Mouse (Mus musculus): ENCODE results near the gene Rec114.

Rec114 gene

DNA sequence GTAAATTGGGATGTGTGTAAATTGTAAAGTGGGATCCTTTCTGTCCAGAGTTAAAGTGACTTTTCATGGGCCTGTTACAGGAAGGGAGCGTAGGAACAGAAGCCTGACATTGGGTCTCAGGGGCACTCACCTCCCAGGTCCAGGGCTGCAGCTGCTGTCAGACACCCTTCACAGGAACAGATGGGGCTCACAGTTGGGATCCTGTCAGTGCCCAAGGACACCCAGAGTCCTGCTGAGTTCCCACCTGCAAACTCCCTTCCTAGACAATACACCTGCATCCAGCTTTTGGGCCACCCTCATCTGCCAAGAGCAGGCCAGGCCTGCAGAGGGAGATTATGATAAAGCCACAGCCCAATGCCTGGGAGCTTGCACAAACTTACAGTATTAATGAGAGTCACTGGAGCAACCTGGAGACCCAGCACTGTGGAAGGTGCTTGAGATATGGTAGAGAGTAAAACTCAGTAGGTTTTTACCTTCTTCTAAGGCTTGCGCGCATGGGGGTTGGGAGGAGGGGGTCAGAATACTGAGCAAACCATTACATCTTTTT is at the start of gene Rec114:
Gene Rec114, minus strand, starts transcription at position 263 of the 547 bp plus-strand sequence.
- no peak for DNase-seq (ENCODE audit: extremely low spot score, low spot score)

DNA sequence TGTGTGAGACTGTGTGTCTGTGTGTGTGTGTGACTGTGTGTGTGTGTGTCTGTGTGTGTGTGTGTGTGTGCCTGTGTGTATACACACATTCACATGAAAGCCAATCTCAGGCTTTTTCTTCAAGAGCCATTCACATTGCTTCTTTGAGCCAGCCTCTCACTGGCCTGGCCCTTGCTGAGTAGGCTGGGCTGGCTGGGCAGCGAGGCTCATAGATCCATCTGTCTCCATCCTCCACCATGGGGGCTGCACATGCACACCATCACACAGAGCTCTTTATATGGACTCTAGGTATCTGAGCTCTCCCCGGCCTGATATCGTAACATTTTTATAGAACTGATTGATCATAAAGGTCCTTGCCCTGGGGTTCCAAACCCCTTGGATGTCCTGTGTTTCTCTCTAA is 45.7 kb upstream of the Rec114 start:
- DNase-seq (ENCODE audit: extremely low spot score, low spot score): no peak

DNA sequence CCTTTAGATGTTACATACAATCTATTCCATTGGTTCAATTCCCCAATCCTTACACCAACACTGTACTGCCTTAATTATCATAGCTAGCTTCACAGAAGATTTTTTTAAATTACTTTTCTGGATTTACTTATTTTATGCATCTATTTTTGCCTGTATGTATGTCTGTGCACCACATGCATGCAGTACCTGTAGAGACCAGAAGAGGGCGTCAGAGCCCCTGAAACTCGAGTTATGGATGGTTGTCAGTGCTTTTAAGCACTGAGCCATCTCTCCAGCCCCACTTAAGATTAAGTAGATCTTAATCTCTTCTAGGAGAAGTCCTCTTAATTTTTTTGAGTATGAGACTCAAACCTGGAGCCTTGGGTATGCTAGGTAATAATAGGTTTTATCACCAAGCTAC is 31.6 kb upstream of the Rec114 start:
- DNase-seq (ENCODE audit: extremely low spot score, low spot score): no peak

DNA sequence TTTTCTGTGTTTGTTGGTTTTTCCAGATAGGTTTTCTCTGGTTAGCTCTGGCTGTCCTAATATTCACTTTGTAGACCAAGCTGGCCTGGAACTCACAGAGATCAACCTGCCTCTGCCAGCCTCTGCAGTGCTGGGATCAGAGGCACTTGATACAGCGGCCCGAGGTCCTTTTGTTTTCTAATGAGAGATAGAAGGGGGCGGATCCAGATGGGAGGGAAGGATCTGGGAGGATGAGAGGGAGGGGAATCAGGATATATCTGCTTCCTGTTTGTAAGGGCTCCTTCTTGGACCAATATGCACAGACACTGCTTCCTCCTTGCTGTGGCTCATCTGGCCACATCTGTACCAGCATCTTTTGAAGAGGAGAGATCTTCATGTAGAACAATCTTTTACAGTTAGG is 31.0 kb upstream of the Rec114 start:
- no peak for DNase-seq (ENCODE audit: extremely low spot score, low spot score)

DNA sequence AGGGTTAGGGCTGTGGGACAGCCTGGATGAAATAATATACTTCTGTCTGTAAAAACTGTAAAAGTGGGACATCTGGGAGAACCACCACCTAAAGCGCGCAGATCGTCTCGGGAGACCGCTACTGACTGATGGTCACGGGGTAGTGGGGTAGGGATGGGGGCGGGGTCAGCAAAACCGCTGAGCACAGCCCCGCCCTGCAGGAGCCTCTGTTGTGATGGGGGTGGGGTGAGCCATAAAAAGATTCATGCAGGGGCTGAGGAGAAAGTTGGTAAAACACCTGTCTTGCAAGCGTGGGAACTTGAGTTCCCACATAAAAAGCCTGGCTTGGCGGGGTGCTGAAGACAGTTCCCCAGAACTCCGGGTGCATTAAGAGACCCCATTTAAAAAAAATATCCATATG is 26.2 kb upstream of the Rec114 start:
- DNase-seq (ENCODE audit: extremely low spot score, low spot score): no peak

DNA sequence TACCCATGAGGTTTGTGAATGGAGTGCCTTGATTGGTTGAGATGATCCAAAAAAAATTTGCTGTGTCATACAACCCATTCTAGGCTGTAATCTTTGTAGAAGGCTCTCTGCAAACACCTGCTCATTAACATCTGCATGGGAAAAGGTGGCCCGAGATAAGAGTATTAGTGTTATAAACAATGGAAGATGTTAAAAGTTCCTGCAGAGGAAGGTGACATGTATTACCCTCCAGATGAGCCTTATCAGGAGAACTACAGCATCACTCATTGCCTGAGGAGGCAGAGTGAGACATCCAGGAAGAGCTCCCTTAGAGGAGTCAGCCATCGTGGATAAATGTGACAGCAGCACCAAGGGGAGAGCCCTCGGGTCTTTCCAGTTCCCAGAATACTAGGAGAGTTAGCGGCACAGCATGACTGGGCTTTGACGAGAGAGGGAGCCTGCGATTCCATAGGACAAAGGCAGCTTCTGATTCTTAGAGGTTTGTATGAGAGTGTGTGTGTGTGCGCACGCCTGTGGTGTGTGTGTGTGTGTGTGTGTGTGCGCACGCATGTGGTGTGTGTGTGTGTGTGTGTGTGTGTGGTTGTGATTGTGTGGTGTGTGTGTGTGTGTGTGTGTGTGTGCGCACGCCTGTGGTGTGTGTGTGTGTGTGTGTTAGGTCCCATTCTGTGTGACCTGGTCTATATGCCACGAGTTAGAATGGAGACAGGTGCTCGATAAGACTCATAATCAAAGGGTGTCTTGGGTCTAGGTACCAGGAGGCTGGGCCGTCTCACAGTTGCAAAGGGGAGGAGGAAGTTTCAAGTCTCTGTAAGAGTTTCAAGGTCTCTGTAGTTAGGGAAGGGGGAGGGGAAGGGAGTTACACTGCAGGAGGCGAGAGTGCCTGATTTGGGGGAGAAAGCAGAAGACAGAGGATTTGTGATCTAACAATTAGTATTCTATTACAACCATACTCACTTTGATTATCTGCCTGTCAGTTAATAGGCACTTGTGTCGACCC is 23.5 kb upstream of the Rec114 start:
- peak; percentile 31 for DNase-seq (ENCODE audit: extremely low spot score, low spot score)

DNA sequence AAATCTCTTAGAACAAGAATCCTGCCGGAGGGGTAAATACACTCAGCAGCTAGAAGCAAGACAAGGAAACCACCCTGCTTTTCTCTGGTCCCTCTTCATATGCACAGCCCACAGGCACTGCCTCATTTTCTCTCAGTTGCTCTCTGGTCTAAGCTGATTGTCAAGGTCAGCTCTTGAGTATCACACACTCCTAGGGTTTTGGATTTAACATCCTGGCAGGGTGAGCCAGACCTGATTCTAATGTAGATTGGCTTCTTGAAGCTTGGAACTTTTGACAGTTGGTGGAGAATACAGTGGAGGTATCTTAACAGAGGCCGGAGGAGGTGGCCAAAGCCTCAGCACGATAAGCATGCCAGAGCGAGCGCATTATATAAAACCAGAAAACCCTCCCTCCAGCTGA is 20.6 kb upstream of the Rec114 start:
- no peak for DNase-seq (ENCODE audit: extremely low spot score, low spot score)

DNA sequence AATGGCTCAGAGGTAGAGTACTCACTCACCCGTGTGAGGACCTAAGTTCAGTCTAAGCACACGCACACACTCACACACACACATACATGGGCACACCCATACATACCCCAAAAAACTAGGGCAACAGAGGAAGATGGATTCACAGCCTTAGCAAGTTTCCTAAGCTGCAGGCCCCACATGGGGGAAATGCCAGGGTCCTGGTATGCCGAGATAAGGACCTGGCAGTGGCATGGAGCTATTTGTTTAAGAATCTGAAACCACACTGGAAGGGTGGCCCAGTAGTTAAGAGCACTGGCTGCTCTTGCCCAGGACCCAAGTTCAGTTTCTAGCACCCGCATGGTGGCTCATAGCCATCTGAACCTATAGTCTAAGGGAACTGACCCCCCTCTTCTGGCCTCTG is 19.4 kb upstream of the Rec114 start:
- no peak for DNase-seq (ENCODE audit: extremely low spot score, low spot score)

DNA sequence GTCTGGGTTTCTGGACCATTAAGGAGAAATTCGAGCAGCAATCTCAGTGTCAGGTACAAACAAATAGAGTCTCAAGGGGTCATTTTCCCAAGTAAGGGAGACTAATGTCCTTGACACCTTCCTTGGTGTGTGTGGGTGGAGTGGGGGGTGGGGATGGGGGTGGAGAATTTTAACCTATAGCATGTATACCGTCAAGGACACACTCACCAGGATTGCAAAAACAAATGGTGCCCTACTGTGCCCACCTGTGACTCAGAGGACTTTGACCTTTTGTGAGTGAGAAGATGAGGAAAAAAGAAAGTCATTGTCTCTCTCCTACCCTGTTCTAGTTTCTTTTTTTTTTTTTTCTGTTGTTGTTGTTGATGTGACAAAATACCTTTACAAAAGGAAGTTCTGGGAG is 18.3 kb upstream of the Rec114 start:
- no peak for DNase-seq (ENCODE audit: extremely low spot score, low spot score)

DNA sequence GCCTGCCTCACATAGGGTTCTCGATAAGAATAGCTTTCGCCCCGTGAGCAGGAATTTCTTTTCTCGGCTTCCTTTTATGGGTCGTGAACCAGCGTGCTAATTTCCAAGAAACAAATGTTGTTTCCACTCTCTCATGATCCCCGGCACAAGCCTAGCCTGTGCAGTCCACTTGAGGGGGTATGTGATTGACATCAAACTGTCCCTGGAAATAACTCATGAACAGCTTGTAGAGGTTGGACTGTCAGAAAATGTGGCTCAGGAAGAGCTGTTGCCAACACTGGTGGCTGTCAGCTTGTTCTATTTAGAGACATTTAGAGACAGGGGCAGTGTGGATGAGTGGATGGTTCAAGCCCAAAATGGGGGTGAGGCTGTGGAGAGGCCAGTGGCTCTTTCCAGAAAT is 15.0 kb upstream of the Rec114 start:
- DNase-seq (ENCODE audit: extremely low spot score, low spot score): no peak

DNA sequence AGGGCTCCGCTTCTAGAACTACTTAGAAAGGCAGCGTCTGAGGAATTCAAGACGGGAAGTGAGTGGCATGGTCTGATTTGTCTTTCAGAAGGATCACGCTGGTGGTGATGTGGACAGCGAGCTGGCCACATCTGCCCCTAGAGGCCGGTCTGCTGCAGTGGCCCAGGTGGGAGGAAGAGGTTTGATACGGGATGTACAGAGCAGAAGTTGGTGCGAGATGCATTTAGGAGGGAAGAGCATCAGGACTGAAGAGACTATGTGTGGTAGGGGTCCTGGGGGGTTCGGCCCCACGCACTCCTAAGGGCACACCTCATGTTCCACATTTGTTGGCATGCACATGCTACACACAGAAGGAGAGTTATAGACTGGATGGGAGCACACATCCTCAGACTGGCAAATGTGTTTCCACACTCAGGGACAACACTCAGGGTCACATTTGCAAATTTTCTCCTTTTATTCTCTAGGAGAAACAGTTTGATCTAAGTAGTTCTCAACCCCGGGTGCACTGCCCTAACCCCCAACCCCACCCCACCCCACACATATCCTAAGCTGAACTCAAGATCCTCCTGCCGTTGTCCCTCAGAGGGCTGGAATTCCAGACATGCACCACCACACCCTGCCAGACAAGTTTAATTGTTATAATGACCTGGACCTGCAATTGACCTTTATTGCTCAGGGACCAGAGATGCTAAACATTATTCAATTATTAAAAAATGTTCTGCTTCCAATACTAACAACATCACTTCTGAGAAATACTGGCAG is 12.8 kb upstream of the Rec114 start:
- DNase-seq (ENCODE audit: extremely low spot score, low spot score): no peak

DNA sequence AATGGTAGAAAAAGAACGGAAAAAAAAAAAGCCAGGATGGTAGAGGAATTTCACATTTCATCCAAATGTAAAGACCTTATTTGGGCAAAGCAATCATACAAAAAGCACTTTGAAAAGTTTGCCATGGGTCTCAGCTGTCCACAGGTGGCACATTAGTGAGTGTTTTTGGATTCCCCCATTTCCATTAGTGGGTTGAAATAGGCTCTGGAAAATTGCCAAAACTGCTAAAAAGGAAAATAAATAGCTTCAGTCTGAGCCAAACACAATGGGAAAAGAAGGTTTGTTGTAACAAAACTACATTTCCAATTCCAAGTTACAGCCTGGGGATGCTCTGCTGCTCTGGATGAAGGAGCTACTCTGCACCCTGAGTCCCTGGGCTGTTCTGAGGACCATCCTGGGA is 9.8 kb upstream of the Rec114 start:
- no peak for DNase-seq (ENCODE audit: extremely low spot score, low spot score)

DNA sequence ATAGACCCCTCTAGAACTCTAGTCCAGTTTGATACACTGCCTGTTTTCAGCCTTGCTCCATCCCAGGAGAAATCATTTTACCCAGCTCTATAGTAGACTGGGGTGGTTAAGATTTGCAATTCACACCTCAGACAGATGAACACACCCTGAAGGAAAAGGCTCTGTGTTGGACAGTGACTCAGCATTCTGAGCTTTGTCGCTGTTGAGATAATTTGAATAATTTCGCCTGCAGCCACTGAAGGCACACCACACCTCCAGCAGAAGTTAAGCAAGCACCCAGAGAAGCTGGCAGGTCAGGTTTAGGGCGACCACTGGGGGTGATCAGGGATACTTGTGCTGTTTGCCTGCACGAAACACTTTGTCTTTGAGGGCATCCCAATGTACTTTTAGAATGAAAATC is 4.4 kb upstream of the Rec114 start:
- no peak for DNase-seq (ENCODE audit: extremely low spot score, low spot score)

DNA sequence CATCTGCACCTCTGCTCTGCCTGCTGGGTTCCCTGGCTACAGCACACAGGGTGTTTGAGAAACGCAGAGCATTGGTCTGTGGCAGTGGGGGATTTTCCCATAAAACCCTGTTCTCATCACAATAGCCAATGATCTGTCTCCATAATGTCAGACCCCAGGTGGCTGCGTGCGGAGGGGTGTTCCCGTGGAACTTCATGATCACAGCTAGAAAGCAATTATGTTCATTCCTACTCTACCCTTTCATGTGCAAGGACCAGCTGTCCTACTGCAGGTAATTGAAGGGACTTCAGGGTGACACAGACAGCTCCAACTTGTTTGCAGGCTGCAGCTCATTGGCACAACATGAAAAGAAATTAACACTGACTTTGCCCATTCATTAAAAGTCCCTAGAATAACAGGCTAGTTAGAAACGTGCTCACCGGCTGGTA is 3.6 kb upstream of the Rec114 start:
- no peak for DNase-seq (ENCODE audit: extremely low spot score, low spot score)

DNA sequence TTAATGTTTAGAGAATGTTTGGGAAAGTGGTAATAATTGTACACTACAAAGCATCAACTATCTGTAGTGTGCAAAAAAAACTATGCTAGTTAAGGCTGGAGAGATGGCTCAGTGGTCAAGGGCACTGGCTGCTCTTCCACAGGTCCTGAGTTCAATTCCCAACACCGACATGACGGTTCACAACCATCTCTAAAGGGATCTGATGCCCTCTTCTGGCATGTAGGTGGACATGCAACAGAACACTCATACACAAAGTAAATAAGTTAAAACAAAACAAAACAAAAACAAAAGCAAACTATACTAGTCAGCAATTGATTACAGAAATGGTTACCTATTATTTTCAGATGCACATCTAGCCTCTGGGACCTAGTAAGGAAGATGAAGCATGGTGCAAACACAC is 1.1 kb downstream of the Rec114 start:
- no peak for DNase-seq (ENCODE audit: extremely low spot score, low spot score)

DNA sequence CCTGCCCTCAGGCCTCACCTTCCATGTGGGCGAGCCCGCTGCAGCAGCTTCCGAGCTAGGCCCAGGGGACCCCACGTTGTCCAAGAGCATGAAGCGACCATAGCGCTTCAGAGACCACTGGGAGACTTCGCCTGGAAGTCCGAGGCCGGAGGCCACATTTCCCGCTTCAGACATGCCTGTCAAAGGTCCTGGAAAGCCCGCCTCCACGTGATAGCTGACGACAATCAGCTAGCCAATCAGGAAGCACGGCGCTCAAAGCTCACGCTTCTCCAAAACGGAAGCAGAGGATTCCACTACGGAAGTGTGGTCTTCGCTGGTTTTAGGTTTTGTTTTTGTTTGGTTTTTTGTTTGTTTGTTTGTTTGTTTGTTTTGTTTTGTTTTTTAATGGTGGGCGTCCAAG is 2.4 kb downstream of the Rec114 start:
- no peak for DNase-seq (ENCODE audit: extremely low spot score, low spot score)

DNA sequence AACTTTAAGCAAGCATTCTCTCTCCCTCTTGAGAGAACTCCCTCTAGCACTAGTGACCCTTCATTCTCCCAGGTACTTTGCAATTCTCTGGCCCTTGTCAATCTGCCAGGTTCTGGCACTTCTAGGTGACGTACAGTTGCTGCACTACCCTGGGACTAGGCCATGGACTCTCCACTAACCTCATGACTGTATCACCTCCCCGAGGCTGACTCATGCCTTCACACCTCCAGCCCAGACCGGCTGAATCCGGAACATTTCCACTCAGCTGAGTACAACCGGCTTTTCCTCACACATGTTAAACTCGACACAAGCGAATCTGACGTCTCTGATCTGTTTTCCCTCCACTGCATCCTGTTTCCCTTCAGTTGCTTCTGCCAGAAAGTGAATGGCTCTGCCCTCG is 4.0 kb downstream of the Rec114 start:
- no peak for DNase-seq (ENCODE audit: extremely low spot score, low spot score)

DNA sequence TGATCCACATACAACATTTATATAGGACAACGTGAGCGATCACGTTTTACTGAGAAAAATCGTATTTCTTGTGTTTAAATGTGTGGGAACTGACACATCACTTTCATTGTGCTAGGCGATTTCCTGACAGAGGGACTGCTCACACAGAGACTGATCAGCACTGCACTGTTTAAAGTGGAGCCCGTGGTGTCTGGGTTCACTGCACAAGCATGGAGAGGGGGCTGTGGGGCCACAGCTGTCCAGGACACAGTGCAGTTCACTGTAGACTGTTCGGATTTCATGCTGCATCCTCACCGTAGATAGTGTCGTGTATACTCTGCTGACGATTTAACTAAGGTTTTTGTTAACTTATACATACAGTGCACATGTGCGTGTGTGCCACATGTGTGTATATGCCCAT is 20.6 kb downstream of the Rec114 start:
- DNase-seq (ENCODE audit: extremely low spot score, low spot score): no peak

DNA sequence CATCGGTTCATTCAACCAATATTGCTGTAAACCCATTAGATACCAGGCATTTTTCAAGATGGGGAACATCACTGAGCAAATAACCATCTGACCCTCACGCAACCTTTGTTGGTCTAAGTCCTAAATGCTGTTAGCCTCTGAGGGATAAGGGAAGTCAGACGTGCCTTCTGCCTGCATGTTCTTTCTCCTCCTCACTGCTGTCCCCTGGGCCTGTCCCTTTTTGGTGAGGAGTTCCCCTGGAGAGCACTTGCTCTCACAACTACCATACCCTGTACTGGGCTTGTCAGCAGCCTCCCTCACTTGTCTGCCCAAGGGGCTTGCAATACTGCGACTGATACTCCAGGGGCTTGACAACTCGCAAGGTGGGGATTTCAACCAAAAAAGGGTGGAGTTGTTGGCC is 21.6 kb downstream of the Rec114 start:
- DNase-seq (ENCODE audit: extremely low spot score, low spot score): no peak

DNA sequence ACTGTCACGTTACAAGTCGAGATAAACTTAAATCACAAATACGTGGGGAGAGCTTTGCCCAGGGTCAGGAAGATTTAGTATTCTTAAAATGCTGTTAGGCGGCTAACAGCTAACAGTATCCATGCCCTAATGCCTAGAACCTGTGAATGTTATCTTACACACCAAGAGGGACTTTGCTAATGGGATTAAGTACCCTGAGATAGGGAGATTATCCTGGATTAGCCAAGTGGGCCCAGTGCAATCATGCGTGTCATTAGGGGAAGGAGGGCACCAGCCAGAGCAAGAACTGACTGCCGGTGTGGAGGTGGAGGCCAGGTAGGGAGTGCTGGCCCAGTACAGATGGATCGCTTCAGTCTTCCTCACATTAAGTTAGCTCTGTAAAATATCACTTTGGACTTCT is 22.7 kb downstream of the Rec114 start:
- DNase-seq (ENCODE audit: extremely low spot score, low spot score): no peak

DNA sequence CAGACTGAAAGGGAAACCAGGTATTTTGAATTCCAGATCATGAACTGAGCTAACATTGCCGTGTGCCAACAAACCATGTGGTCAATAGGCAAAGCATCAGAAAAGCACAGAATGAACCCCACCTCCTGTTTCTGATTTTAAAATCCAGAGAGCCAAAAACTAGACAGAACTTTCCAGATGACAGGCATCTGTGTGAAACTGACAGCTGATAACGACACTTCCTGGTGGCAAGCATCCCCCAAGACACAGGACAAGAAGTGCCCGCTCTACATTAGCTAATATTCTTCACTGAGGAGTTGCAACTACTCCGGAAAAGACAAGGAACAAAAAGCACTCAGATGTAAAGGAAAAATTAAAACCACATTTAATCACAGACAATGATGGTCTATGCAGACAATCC is 23.6 kb downstream of the Rec114 start:
- DNase-seq (ENCODE audit: extremely low spot score, low spot score): no peak

DNA sequence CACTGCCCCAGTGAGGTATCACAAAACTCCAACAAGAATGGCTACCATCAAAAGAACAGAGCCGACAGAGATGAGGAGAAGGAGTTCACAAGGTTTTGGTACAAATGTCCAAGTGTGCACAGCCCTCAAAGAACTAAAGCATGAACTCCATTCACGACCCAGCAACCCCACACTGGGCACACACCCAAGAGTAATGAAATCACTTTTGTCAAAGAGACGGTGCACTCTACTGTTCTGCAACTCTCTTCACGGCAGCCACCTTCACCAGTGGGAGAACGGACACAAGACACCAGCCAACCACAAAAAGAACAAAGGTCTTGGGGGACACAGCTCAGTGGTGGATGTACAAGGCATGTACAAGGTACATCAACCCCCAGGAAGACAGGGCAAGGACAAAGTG is 24.3 kb downstream of the Rec114 start:
- no peak for DNase-seq (ENCODE audit: extremely low spot score, low spot score)

Data from neural tube, embryonic 10.5 days (tissue).